Mouse (Mus musculus): ENCODE measurements around the gene Mrpl33. TPM values are rescaled to one million over a fixed set of nuclear protein-coding genes. Genes with fewer than 3 reads are reported as not detected.

Mrpl33 gene
- total and polyA plus RNA-seq, 3 experiments = 47.7 to 332 (median 281) TPM

DNA sequence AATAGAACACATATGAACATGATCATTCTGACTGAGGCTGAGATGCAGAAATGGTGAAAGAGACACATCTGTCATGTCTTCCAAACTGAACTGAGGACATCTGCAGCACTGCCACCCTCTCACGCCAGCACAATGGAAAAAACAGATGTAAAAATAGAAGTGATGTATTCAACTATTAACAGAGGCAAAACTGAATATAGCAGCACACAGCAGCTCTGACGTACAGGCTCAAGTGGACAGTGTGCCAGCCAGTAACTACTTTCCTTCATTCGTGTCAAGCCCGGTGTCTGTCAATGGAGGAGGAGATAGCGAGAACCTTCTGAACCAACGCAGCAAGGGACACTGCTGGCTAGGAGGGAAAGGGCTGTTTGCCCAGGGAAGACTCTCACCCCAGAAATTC lies 48.1 kb downstream of the Mrpl33 start:
- TF ChIP-seq EP300 (IDR thresholded peaks at IDR 0.05; ENCODE audit: insufficient read depth, low read depth, low read length) = peak; percentile 83
- no peak for TF ChIP-seq CTCF (IDR thresholded peaks at IDR 0.05)
- 0 out of 2 replicates have a peak, but pooled peaks have one; percentile 46 for TF ChIP-seq POLR2A (IDR thresholded peaks at IDR 0.05; ENCODE audit: insufficient read depth, low read depth, low read length)
- no peaks in the 10 kb centered on the region for H3K79me2 ChIP-seq (replicated peaks; ENCODE audit: control insufficient read depth, insufficient read depth, low read length)
- H3K4me3 ChIP-seq = no peak overlapping the region
- H3K27me3 ChIP-seq (ENCODE audit: control insufficient read depth, insufficient read depth, low read length) = no peaks in the 10 kb centered on the region
- 64% methylated on average over 6 of the region's 6 CpGs for WGBS
- DNase-seq = peak in 1 of 2 experiments; percentile 58
- H3K9ac ChIP-seq (ENCODE audit: low read depth, low read length) = no peak overlapping the region
- intact Hi-C loops (cut with DNase I) = loop anchor here (2.0 kb wide), 1 partner anchor 18 kb away; no protein-coding TSS in a partner anchor
- peak overlapping the region; percentile 86 for H3K27ac ChIP-seq
- H3K36me3 ChIP-seq (ENCODE audit: control insufficient read depth, insufficient read depth, low read length) = no peaks in the 10 kb centered on the region
- H3K4me1 ChIP-seq (ENCODE audit: control insufficient read depth, insufficient read depth, low read length) = peaks cover 1% of the 10 kb centered on the region; the same call in 1 of the 2 replicates

- intact Hi-C loops (cut with DNase I) = loop anchor here (2.0 kb wide), 1 partner anchor 19 kb away; no protein-coding TSS in a partner anchor
- Histone ChIP-seq H3K4me1 (ENCODE audit: control insufficient read depth, insufficient read depth, low read length) (peaks cover 1% of the 10 kb centered on the region; the same call in 1 of the 2 replicates), H3K9ac (ENCODE audit: low read depth, low read length) (no peak overlapping the region), H3K4me3 (no peak overlapping the region), H3K79me2 (replicated peaks; ENCODE audit: control insufficient read depth, insufficient read depth, low read length) (no peaks in the 10 kb centered on the region), H3K27ac (peak overlapping the region; percentile 86), H3K36me3 (ENCODE audit: control insufficient read depth, insufficient read depth, low read length) (no peaks in the 10 kb centered on the region), H3K27me3 (ENCODE audit: control insufficient read depth, insufficient read depth, low read length) (no peaks in the 10 kb centered on the region)
- TF ChIP-seq EP300 (IDR thresholded peaks at IDR 0.05; ENCODE audit: insufficient read depth, low read depth, low read length) (no peak), CTCF (IDR thresholded peaks at IDR 0.05) (no peak)
- no peak for DNase-seq
- 90% methylated on average over 6 of the region's 6 CpGs for WGBS
Observed at GRCm38 (mm10) chr5:31645798-31646197, 49.1 kb downstream of the Mrpl33 start.

DNA sequence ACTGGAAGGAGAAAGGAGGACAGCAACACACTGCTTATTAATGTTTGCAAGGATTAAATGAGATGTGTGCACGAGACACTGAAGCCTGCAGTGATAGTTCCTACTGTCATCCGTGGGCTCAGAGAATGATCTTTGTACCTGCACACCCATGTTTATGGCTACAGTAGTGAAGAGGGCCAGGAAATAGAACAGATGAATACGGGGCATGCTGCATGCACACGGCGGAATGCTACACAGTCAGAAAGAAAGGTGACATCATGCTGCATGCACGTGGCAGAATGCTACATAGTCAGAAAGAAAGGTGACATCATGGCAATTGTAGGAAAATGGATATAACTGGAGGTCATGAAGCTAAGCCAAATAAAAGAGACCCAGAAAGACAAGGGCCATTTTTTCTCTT lies 49.8 kb downstream of the Mrpl33 start:
- no peak for TF ChIP-seq POLR2A (IDR thresholded peaks at IDR 0.05; ENCODE audit: insufficient read depth, low read depth, low read length)
- no peak for TF ChIP-seq CTCF (IDR thresholded peaks at IDR 0.05)
- no peak for TF ChIP-seq EP300 (IDR thresholded peaks at IDR 0.05; ENCODE audit: insufficient read depth, low read depth, low read length)
- H3K4me1 ChIP-seq (ENCODE audit: control insufficient read depth, insufficient read depth, low read length) = peaks cover 1% of the 10 kb centered on the region; the same call in 1 of the 2 replicates
- DNase-seq = no peak
- H3K9ac ChIP-seq (ENCODE audit: low read depth, low read length) = no peak overlapping the region
- no peak overlapping the region for H3K27ac ChIP-seq
- 65% methylated on average over 6 of the region's 6 CpGs for WGBS
- no peaks in the 10 kb centered on the region for H3K36me3 ChIP-seq (ENCODE audit: control insufficient read depth, insufficient read depth, low read length)
- H3K27me3 ChIP-seq (ENCODE audit: control insufficient read depth, insufficient read depth, low read length) = no peaks in the 10 kb centered on the region
- intact Hi-C loops (cut with DNase I) = no loop called here
- no peak overlapping the region for H3K4me3 ChIP-seq
- no peaks in the 10 kb centered on the region for H3K79me2 ChIP-seq (replicated peaks; ENCODE audit: control insufficient read depth, insufficient read depth, low read length)

DNA sequence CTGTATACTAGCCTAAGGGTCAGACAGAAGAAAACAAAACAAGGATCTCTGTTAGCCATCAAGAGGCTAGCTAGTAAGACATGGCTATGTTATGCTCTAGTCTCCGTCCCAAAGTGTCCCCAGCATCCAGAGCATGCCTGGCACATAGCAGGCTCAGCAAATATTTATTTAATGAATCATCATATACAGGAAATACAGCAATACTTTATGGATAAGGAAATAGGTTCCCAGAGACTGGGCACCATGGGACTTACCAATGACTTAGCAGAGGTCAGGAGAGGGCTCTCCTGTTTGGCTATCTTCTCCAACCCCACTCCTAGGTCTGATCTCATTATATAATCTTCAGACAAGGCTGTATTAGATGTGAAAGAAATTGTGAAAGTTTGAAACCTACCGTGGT lies 50.6 kb downstream of the Mrpl33 start:
- intact Hi-C loops (cut with DNase I) = no loop called here
- no peaks in the 10 kb centered on the region for H3K36me3 ChIP-seq (ENCODE audit: control insufficient read depth, insufficient read depth, low read length)
- WGBS = 73% methylated on average over 2 of the region's 2 CpGs
- no peak overlapping the region for H3K27ac ChIP-seq
- no peak overlapping the region for H3K9ac ChIP-seq (ENCODE audit: low read depth, low read length)
- H3K4me1 ChIP-seq (ENCODE audit: control insufficient read depth, insufficient read depth, low read length) = peaks cover 1% of the 10 kb centered on the region; the same call in 1 of the 2 replicates
- H3K4me3 ChIP-seq = no peak overlapping the region
- TF ChIP-seq CTCF (IDR thresholded peaks at IDR 0.05) (no peak), POLR2A (IDR thresholded peaks at IDR 0.05; ENCODE audit: insufficient read depth, low read depth, low read length) (no peak), EP300 (IDR thresholded peaks at IDR 0.05; ENCODE audit: insufficient read depth, low read depth, low read length) (no peak)
- no peaks in the 10 kb centered on the region for H3K79me2 ChIP-seq (replicated peaks; ENCODE audit: control insufficient read depth, insufficient read depth, low read length)
- no peak for DNase-seq
- no peaks in the 10 kb centered on the region for H3K27me3 ChIP-seq (ENCODE audit: control insufficient read depth, insufficient read depth, low read length)

DNA sequence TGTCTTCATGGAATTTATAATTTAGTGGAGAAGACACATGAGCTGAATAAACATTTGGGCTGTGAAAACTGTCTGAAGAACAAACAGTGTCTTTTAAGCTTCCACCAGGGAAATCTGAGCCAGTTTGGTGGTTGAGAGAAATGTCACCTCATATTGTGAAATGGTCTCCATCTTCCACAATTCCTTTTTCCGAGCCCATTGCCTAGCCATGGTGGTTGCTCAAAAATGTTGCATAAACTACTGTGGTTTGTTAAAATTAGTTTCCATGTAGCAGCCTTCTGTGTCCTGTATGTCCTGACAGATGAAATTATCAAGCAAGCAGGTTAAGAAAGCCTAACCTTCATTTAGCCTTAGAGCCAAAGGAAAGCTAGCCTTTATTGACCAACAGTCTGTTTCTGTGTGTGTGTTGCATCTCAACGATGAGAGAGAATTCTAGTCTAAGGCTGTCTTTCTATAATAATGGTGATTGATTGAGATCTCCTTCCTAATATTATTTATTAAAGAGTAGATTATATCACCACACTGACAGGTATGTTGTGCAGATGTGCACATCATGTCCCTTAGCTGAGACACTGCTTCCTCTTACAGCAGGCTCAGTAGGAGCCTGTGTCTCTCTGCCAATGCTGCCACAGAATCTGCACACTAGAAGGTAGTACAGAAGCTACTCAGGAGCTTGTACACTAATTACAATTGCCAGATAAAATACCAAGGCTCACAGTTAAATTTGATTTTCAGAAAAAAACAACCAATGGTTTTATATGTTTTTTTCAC lies 54.0 kb downstream of the Mrpl33 start:
- no peak overlapping the region for H3K4me3 ChIP-seq
- no peak overlapping the region for H3K9ac ChIP-seq (ENCODE audit: low read depth, low read length)
- intact Hi-C loops (cut with DNase I) = no loop called here
- H3K4me1 ChIP-seq (ENCODE audit: control insufficient read depth, insufficient read depth, low read length) = no peaks in the 10 kb centered on the region
- no peaks in the 10 kb centered on the region for H3K27me3 ChIP-seq (ENCODE audit: control insufficient read depth, insufficient read depth, low read length)
- H3K36me3 ChIP-seq (ENCODE audit: control insufficient read depth, insufficient read depth, low read length) = no peaks in the 10 kb centered on the region
- 88% methylated on average over 2 of the region's 2 CpGs for WGBS
- DNase-seq = no peak
- H3K79me2 ChIP-seq (replicated peaks; ENCODE audit: control insufficient read depth, insufficient read depth, low read length) = no peaks in the 10 kb centered on the region
- TF ChIP-seq EP300 (IDR thresholded peaks at IDR 0.05; ENCODE audit: insufficient read depth, low read depth, low read length) = no peak
- TF ChIP-seq CTCF (IDR thresholded peaks at IDR 0.05) = no peak
- H3K27ac ChIP-seq = no peak overlapping the region

DNA sequence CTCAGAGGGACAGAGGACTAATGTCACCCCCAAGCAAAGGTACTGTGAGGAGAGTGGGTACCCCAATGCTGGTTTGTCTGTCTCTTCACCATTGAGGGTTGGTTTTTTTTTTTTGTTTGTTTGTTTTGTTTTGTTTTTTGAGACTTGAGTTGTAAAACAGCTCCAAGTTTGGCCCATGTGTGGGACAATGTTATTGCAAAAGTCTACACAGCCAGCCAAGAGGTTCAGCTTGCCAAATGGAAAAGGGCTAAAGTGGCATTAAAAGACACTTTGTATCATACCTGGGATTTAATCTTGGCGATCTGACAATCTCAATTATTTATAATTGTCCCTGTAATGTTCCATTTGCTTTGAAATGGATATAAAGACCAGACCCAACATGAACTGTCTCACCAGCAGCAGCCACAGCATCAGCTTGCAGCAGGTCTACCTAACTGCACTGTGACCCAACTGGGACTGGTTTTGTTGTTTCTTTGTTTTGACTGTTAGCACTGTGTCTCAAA lies 59.0 kb downstream of the Mrpl33 start:
- Histone ChIP-seq H3K4me3 (no peak overlapping the region), H3K27ac (no peak overlapping the region), H3K79me2 (replicated peaks; ENCODE audit: control insufficient read depth, insufficient read depth, low read length) (no peaks in the 10 kb centered on the region), H3K36me3 (ENCODE audit: control insufficient read depth, insufficient read depth, low read length) (no peaks in the 10 kb centered on the region), H3K4me1 (ENCODE audit: control insufficient read depth, insufficient read depth, low read length) (no peaks in the 10 kb centered on the region), H3K27me3 (ENCODE audit: control insufficient read depth, insufficient read depth, low read length) (no peaks in the 10 kb centered on the region), H3K9ac (ENCODE audit: low read depth, low read length) (no peak overlapping the region)
- DNase-seq = no peak
- intact Hi-C loops (cut with DNase I) = no loop called here
- WGBS = 95% methylated on average over 1 of the region's 1 CpGs
- TF ChIP-seq CTCF (IDR thresholded peaks at IDR 0.05) (no peak), POLR2A (IDR thresholded peaks at IDR 0.05; ENCODE audit: insufficient read depth, low read depth, low read length) (no peak), EP300 (IDR thresholded peaks at IDR 0.05; ENCODE audit: insufficient read depth, low read depth, low read length) (no peak)
